Mouse (Mus musculus): Measurements from ENCODE around the gene Aamp.

DNA sequence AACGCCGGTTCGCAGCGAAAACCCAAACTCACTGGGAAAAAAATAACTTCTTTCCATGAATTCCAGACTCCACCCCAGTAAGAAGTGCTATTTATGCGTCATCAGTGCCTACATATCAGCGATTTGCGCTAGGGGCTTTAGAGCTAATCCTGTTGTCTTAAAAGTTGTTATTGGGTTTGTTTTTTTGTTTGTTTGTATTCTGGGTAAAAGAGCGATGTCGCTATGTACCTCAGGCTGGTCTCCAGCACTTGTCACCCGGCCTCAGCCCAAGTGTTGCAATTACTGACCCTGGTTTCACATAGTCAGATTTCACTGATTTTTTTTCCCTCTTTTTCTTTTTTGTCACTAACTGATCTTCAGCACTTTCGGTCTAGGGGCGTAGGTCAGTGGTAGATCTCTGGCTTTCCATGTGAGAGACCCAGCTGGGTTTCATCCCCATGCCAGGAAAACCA is 19.8 kb upstream of the Aamp start:
- no peak for TF ChIP-seq CTCF (IDR thresholded peaks at IDR 0.05; ENCODE audit: insufficient read depth, low read depth, low read length)
- TF ChIP-seq POLR2A (IDR thresholded peaks at IDR 0.05; ENCODE audit: insufficient read depth, low read depth, low read length): no peak
